Mouse (Mus musculus) midbrain, embryonic 14.5 days (tissue): ENCODE data around the gene Cemip2. TPM values are rescaled to one million over a fixed set of nuclear protein-coding genes. Genes with fewer than 3 reads are reported as not detected.

ENCODE experiments used
- ATAC-seq: fragments of 200-750 bp; cut with Nextera tagmentation; 2 replicates; pipeline ENCODE4 v1.8.0; 2017; ENCODE audit warnings: moderate number of reproducible peaks, moderate library complexity; ENCODE audit not compliant: low FRiP score, low TSS enrichment
- DNase-seq: peaks from one replicate; pipeline ENCODE4 v3.0.0-alpha.2; 2015
- H3K27ac ChIP-seq: fragments of 300-500 bp; sonication (generic); replicated peaks from 2 replicates; pipeline ENCODE4 v1.5.1; 2014; ENCODE audit warnings: mild to moderate bottlenecking, low read depth, low read length, moderate library complexity
- H3K27me3 ChIP-seq: fragments of 300-500 bp; sonication (generic); 2 replicates; pipeline ENCODE4 v1.6.1; 2014; ENCODE audit warnings: low read length, control low read depth, mixed read lengths; ENCODE audit not compliant: control insufficient read depth, insufficient read depth
- H3K36me3 ChIP-seq: fragments of 300-500 bp; sonication (generic); 2 replicates; pipeline ENCODE4 v1.6.1; 2014; ENCODE audit warnings: low read length, control low read depth; ENCODE audit not compliant: control insufficient read depth, insufficient read depth
- H3K4me1 ChIP-seq: fragments of 300-500 bp; sonication (generic); 2 replicates; pipeline ENCODE4 v1.6.1; 2014; ENCODE audit warnings: mild to moderate bottlenecking, antibody characterized with exemption, low read length, control low read depth; ENCODE audit not compliant: control insufficient read depth, insufficient read depth
- H3K4me2 ChIP-seq: fragments of 300-500 bp; sonication (generic); 2 replicates; pipeline ENCODE4 v1.6.1; 2014; ENCODE audit warnings: mild to moderate bottlenecking, low read length, moderate library complexity
- H3K4me3 ChIP-seq: fragments of 300-500 bp; sonication (generic); replicated peaks from 2 replicates; pipeline ENCODE4 v1.5.1; 2014; ENCODE audit warnings: low read depth, low read length
- H3K9ac ChIP-seq: fragments of 300-500 bp; sonication (generic); replicated peaks from 2 replicates; pipeline ENCODE4 v1.6.1; 2014; ENCODE audit warnings: mild to moderate bottlenecking, low read length, moderate library complexity
- H3K9me3 ChIP-seq: fragments of 300-500 bp; sonication (generic); 2 replicates; pipeline ENCODE4 v1.6.1; 2016; ENCODE audit warnings: low read length, control low read depth, mixed read lengths; ENCODE audit not compliant: control insufficient read depth
- WGBS: fragments of 180-500 bp; shearing (Covaris S2); extraction: QIAGEN DNeasy Blood & Tissue Kit; methylation state at CpG from one replicate; pipeline ENCODE4 v1.1.7; 2014; 5-methylcytosine and 5-hydroxymethylcytosine counted together
- polyA plus RNA-seq: library from polyadenylated mRNA; unstranded; fragments of >200 nt; fragmentation: Nextera tagmentation; extraction: Ambion mirVana; gene quantifications from 2 replicates; pipeline ENCODE4 v1.2.1, GENCODE M21; 2014

Gene Cemip2
- polyA plus RNA-seq, 1 experiment from 2014 or later = 53.9 TPM

DNA sequence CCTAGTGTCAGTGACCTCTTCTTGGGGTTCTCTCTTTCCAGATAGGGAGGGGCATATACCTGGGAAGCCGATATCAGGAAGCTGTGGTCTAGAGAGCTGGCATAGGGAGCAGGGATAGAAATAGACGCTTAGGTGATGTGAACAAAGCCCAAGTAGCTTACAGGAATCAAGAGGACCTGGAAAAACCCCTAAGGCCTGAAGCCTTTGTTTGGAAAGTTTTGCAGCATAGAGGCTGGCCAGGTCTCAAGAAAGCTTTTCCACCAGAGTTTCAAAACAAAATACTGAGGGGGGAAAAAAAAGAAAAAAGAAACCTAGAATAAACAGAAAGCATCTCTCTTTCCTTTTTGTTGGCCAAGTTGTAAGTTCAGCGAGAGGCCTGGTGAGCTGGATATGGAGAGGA, 104.9 kb downstream of the Cemip2 start:
- no peaks in the 10 kb centered on the region; the same call in 1 of the 2 replicates for H3K4me1 ChIP-seq
- no peak overlapping the region for H3K9ac ChIP-seq
- no peak overlapping the region for H3K4me3 ChIP-seq
- H3K27me3 ChIP-seq = no peaks in the 10 kb centered on the region
- WGBS = 87% methylated on average over 3 of the region's 3 CpGs
- no peaks in the 10 kb centered on the region for H3K36me3 ChIP-seq
- no peak for DNase-seq
- H3K4me2 ChIP-seq = no peak overlapping the region
- ATAC-seq = no peak
- no peak overlapping the region for H3K27ac ChIP-seq
- H3K9me3 ChIP-seq = no peaks in the 10 kb centered on the region

DNA sequence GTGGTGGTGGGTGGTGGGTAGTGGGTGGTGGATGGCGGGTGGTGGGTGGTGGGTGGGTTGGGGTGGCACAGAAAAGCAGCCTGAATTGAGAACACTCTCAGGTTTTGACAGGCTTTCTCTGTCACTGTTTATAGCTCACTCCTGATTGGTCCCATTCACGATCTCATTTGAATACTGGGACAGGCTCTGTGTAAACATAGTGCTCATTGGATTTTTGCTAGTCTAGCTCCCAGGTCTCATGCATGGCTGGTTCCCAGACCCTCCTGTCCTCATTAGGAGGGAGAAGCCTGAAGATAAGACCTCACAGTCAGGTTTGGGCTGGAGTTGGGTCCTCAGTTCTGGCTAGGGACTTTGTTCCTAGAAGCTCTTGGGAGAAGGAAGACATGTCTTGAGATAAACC, 105.8 kb downstream of the Cemip2 start:
- 73% methylated on average over 2 of the region's 2 CpGs for WGBS
- Histone ChIP-seq H3K36me3 (no peaks in the 10 kb centered on the region), H3K9ac (no peak overlapping the region), H3K27me3 (no peaks in the 10 kb centered on the region), H3K27ac (no peak overlapping the region), H3K9me3 (no peaks in the 10 kb centered on the region), H3K4me2 (no peak overlapping the region), H3K4me3 (no peak overlapping the region), H3K4me1 (no peaks in the 10 kb centered on the region; the same call in 1 of the 2 replicates)
- DNase-seq (no peak), ATAC-seq (no peak)

DNA sequence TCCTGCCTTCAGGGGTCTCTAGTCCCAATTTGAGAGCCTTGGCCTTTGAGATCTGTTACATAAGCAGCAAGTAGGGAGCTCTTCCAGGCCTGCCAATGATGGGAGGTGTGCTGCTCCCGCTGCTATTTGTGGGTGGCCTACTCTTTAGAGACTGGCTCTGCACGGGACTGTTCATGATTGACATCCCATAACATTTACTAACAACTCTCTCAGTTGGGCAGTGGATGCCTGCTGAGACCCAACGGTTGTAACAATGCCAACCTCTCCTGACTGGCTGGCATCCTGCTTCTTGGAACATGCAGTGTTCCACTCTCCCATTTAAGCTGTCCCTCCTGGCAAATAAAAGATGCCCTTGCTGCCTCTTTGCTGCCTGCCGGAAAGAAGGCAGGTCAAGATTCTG, 106.2 kb downstream of the Cemip2 start:
- Histone ChIP-seq H3K4me1 (no peaks in the 10 kb centered on the region; the same call in 1 of the 2 replicates), H3K4me3 (no peak overlapping the region), H3K27me3 (no peaks in the 10 kb centered on the region), H3K4me2 (no peak overlapping the region), H3K36me3 (no peaks in the 10 kb centered on the region), H3K9ac (no peak overlapping the region), H3K27ac (no peak overlapping the region), H3K9me3 (no peaks in the 10 kb centered on the region)
- DNase-seq (peak; percentile 21), ATAC-seq (no peak)
- 35% methylated on average over 4 of the region's 4 CpGs for WGBS

DNA sequence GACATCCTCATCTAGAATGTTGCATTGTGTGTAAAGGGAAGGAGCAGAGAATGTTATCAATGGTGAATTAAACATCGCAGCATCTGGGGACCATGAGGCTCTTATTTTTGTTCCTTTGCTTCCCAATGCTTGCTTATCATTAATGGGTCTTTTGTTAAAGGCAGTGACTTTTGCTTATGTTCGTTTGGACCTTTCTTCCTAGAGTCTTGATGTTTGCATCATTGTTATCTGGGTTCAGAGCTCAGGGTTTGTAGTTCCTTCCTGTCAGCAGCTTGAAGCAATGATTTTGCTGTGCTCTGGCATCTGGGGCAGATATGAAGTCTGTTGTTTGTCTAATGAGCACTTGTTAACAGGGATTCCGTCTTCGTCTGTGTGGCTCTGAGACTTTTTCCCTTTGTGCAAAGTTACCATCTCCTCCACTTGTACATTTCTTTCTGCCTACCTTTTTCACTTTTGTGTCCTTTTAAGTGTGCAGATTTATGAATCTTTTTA, 108.1 kb downstream of the Cemip2 start:
- H3K4me1 ChIP-seq = no peaks in the 10 kb centered on the region; the same call in 1 of the 2 replicates
- H3K27me3 ChIP-seq = no peaks in the 10 kb centered on the region
- H3K9me3 ChIP-seq = no peaks in the 10 kb centered on the region
- DNase-seq = no peak
- no peaks in the 10 kb centered on the region for H3K36me3 ChIP-seq
- no peak overlapping the region for H3K27ac ChIP-seq
- H3K9ac ChIP-seq = no peak overlapping the region
- WGBS = 80% methylated on average over 4 of the region's 4 CpGs
- no peak overlapping the region for H3K4me3 ChIP-seq
- no peak for ATAC-seq
- H3K4me2 ChIP-seq = no peak overlapping the region

DNA sequence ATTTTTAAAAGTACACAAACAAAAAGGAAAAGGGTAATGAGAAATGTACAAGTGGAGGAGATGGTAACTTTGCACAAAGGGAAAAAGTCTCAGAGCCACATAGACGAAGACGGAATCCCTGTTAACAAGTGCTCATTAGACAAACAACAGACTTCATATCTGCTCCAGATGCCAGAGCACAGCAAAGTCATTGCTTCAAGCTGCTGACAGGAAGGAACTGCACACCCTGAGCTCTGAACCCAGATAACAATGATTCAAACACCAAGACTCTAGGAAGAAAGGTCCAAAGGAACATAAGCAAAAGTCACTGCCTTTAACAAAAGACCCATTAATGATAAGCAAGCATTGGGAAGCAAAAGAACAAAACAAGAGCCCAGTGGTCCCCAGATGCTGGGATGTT, 112.6 kb downstream of the Cemip2 start:
- no peak overlapping the region for H3K4me2 ChIP-seq
- DNase-seq (no peak), ATAC-seq (no peak)
- no peaks in the 10 kb centered on the region for H3K4me1 ChIP-seq
- no peak overlapping the region for H3K27ac ChIP-seq
- no peaks in the 10 kb centered on the region for H3K9me3 ChIP-seq
- H3K4me3 ChIP-seq = no peak overlapping the region
- no peaks in the 10 kb centered on the region for H3K36me3 ChIP-seq
- 96% methylated on average over 2 of the region's 2 CpGs for WGBS
- H3K9ac ChIP-seq = no peak overlapping the region
- no peaks in the 10 kb centered on the region for H3K27me3 ChIP-seq

DNA sequence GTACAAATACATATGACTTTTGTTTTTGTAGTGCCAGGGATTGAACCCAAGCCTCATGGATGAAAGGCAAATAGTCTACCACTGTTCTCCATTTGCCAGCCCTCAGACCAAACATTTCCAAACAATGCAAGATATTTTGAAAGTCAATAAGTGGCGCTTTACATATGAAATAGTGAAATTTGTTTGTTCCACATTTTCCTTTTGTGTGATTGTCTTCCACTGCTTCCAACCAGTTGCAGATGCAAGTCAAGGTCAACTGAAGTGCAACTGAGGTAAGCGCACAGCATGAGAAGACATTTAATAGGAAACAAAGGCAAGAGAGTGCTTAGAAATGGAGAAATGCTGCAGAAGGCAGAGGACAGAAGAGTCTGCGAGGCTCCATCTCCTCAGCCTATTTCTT, 116.7 kb downstream of the Cemip2 start:
- Histone ChIP-seq H3K4me3 (no peak overlapping the region), H3K36me3 (no peaks in the 10 kb centered on the region), H3K4me2 (no peak overlapping the region), H3K9me3 (no peaks in the 10 kb centered on the region), H3K9ac (no peak overlapping the region), H3K27ac (no peak overlapping the region), H3K27me3 (no peaks in the 10 kb centered on the region), H3K4me1 (no peaks in the 10 kb centered on the region)
- WGBS = 93% methylated on average over 3 of the region's 3 CpGs
- no peak for ATAC-seq
- no peak for DNase-seq

DNA sequence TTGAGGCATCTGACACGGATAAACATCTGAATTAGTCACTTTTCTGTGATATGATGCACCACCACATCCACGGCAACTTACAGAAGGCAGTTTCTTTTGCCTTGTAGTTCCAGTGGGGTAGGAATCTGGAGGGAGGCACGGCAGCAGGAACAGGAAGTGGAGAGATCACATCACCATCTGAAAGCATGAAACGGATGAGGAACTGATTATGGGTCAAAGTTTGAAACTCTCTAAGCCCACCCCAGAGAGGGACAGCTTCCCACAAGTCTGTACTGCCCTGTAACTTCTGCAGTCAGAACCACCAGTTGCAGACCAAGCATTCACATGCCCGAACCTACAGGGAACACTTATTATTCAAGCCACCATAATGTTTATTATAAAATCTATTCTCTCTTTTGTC, 117.4 kb downstream of the Cemip2 start:
- H3K9me3 ChIP-seq = no peaks in the 10 kb centered on the region
- H3K4me1 ChIP-seq = no peaks in the 10 kb centered on the region
- 89% methylated on average over 5 of the region's 5 CpGs for WGBS
- no peaks in the 10 kb centered on the region for H3K27me3 ChIP-seq
- H3K4me2 ChIP-seq = no peak overlapping the region
- no peak for ATAC-seq
- H3K36me3 ChIP-seq = no peaks in the 10 kb centered on the region
- no peak overlapping the region for H3K27ac ChIP-seq
- H3K4me3 ChIP-seq = no peak overlapping the region
- no peak for DNase-seq
- H3K9ac ChIP-seq = no peak overlapping the region

DNA sequence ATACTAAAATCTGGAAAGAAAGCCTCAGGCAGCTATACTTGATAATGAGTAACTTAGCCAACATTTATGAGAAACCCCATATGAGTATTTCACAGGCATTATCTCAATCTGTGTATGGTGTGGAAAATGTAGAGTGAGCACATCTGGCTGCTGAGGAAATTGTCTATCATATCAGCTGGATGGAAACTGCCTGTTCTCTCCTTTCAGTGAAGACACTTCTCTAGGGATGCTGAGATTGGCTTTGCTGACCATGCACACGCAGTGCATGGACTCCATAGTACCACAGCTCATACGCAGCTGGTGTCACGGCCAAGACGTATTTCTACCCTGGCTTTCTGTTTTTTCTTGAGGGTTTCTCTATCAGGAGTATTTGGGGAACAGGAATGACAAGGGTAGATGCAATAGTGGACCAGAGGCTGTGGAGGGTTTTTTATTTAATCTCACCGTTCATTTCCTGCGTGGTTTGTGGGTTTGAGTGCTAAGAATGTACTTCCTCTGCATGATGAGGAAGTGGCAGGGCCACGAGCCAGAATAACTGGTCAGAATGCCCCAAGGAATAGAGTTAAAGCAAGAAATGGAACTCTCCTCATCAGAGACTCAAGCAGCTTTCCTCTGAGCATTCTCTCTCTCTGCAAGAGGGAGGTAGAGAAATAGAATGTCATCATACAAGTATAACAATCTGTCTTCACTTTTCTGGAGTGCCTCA, 119.1 kb downstream of the Cemip2 start:
- 90% methylated on average over 7 of the region's 7 CpGs for WGBS
- DNase-seq (no peak), ATAC-seq (no peak)
- H3K4me3 ChIP-seq = no peak overlapping the region
- H3K4me1 ChIP-seq = no peaks in the 10 kb centered on the region
- no peaks in the 10 kb centered on the region for H3K27me3 ChIP-seq
- no peaks in the 10 kb centered on the region for H3K9me3 ChIP-seq
- no peak overlapping the region for H3K9ac ChIP-seq
- no peak overlapping the region for H3K27ac ChIP-seq
- H3K4me2 ChIP-seq = no peak overlapping the region
- H3K36me3 ChIP-seq = no peaks in the 10 kb centered on the region
